Mouse (Mus musculus) cerebellum, adult 11-12 months (tissue): ENCODE measurements around the gene Cxcl14.

Experiments used
- DNase-seq: peaks from one replicate; pipeline ENCODE4 v3.0.0; 2022

Gene Cxcl14

GRCm38 (mm10) chr13:56250551-56251161 is 45.7 kb downstream of the Cxcl14 start:
- no peak for DNase-seq

- no peak for DNase-seq
Observed at GRCm38 (mm10) chr13:56249593-56250341, 46.6 kb downstream of the Cxcl14 start.

- no peak for DNase-seq
Observed at GRCm38 (mm10) chr13:56243104-56243503, 53.2 kb downstream of the Cxcl14 start.

GRCm38 (mm10) chr13:56240012-56240770 is 56.2 kb downstream of the Cxcl14 start:
- no peak for DNase-seq
